Mouse (Mus musculus) forebrain, embryonic 10.5 days (tissue): ENCODE measurements at regions not wholly inside any gene's neighbourhood (a gene's known extent, or its start where the extent isn't known, plus 50 kb on each side); places are given as distances from the start of the nearest gene placed in this dataset.
A peak's percentile ranks its signal among the peaks of the same experiment; 100 is the strongest.

Experiments
- DNase-seq: peaks from one replicate; pipeline ENCODE4 v3.0.0-alpha.2; 2017; ENCODE audit warnings: low spot score; ENCODE audit errors: extremely low spot score
- H3K27ac ChIP-seq: fragments of 300-500 bp; sonication (generic); 2 replicates; pipeline ENCODE4 v1.5.1; 2016; ENCODE audit warnings: mild to moderate bottlenecking
- H3K27me3 ChIP-seq: fragments of 300-500 bp; sonication (generic); 2 replicates; pipeline ENCODE4 v1.6.1; 2016; ENCODE audit warnings: mild to moderate bottlenecking; ENCODE audit not compliant: poor library complexity, severe bottlenecking
- H3K36me3 ChIP-seq: fragments of 300-500 bp; sonication (generic); replicated peaks from 2 replicates; pipeline ENCODE4 v1.6.1; 2016; ENCODE audit warnings: mild to moderate bottlenecking, moderate library complexity
- H3K4me1 ChIP-seq: fragments of 300-500 bp; sonication (generic); 2 replicates; pipeline ENCODE4 v1.6.1; 2016
- H3K4me3 ChIP-seq: fragments of 300-500 bp; sonication (generic); 2 replicates; pipeline ENCODE4 v1.5.1; 2016; ENCODE audit warnings: mild to moderate bottlenecking, moderate library complexity
- H3K9me3 ChIP-seq: fragments of 300-500 bp; sonication (generic); 2 replicates; pipeline ENCODE4 v1.6.1; 2016; ENCODE audit warnings: mild to moderate bottlenecking, moderate library complexity
- WGBS: fragments of 180-500 bp; shearing (Covaris S2); methylation state at CpG from one replicate; pipeline ENCODE4 v1.1.7; 2016; 5-methylcytosine and 5-hydroxymethylcytosine counted together

GRCm38 (mm10) chr8:117867138-117867537, 65.4 kb upstream of the Mphosph6 start:
- 90% methylated on average over 2 of the region's 2 CpGs for WGBS
- Histone ChIP-seq H3K36me3 (no peaks in the 10 kb centered on the region), H3K4me1 (peaks cover 13% of the 10 kb centered on the region), H3K4me3 (no peak overlapping the region), H3K27me3 (no peaks in the 10 kb centered on the region), H3K27ac (no peak overlapping the region), H3K9me3 (no peaks in the 10 kb centered on the region; the same call in 1 of the 2 replicates)
- no peak for DNase-seq

GRCm38 (mm10) chr8:117865014-117865413, 63.3 kb upstream of the Mphosph6 start:
- H3K4me3 ChIP-seq = no peak overlapping the region
- peaks cover 17% of the 10 kb centered on the region for H3K4me1 ChIP-seq
- no peaks in the 10 kb centered on the region for H3K36me3 ChIP-seq
- H3K9me3 ChIP-seq = no peaks in the 10 kb centered on the region; the same call in 1 of the 2 replicates
- 43% methylated on average over 6 of the region's 6 CpGs for WGBS
- peaks cover 11% of the 10 kb centered on the region; the same call in 1 of the 2 replicates for H3K27me3 ChIP-seq
- DNase-seq = no peak
- H3K27ac ChIP-seq = no peak overlapping the region

- peaks cover 26% of the 10 kb centered on the region for H3K4me1 ChIP-seq
- no peaks in the 10 kb centered on the region; the same call in 1 of the 2 replicates for H3K9me3 ChIP-seq
- H3K36me3 ChIP-seq = no peaks in the 10 kb centered on the region
- H3K27ac ChIP-seq = no peak overlapping the region
- WGBS = 44% methylated on average over 2 of the region's 2 CpGs
- no peak overlapping the region for H3K4me3 ChIP-seq
- peaks cover 15% of the 10 kb centered on the region; the same call in 1 of the 2 replicates for H3K27me3 ChIP-seq
- peak; percentile 61 for DNase-seq
These were observed 62.1 kb upstream of the Mphosph6 start for GRCm38 (mm10) chr8:117863837-117864236.

GRCm38 (mm10) chr8:117862318-117862717, 60.6 kb upstream of the Mphosph6 start:
- Histone ChIP-seq H3K9me3 (no peaks in the 10 kb centered on the region), H3K27me3 (peaks cover 15% of the 10 kb centered on the region; the same call in 1 of the 2 replicates), H3K4me3 (no peak overlapping the region), H3K36me3 (no peaks in the 10 kb centered on the region), H3K27ac (no peak overlapping the region), H3K4me1 (peaks cover 26% of the 10 kb centered on the region)
- 59% methylated on average over 2 of the region's 2 CpGs for WGBS
- DNase-seq = no peak

- no peaks in the 10 kb centered on the region for H3K36me3 ChIP-seq
- H3K27me3 ChIP-seq = peaks cover 15% of the 10 kb centered on the region; the same call in 1 of the 2 replicates
- H3K27ac ChIP-seq = no peak overlapping the region
- H3K4me1 ChIP-seq = peaks cover 15% of the 10 kb centered on the region
- 7% methylated on average over 11 of the region's 11 CpGs for WGBS
- no peaks in the 10 kb centered on the region for H3K9me3 ChIP-seq
- no peak for DNase-seq
- H3K4me3 ChIP-seq = peak overlapping the region; percentile 27
These were observed 58.0 kb upstream of the Mphosph6 start for GRCm38 (mm10) chr8:117859734-117860133.

- WGBS = 63% methylated on average over 7 of the region's 7 CpGs
- H3K27ac ChIP-seq = no peak overlapping the region
- DNase-seq = no peak
These were observed 57.4 kb upstream of the Mphosph6 start for GRCm38 (mm10) chr8:117859095-117859494.

GRCm38 (mm10) chr8:117856121-117856520, 54.4 kb upstream of the Mphosph6 start:
- DNase-seq = no peak
- Histone ChIP-seq H3K27ac (no peak overlapping the region), H3K4me1 (peaks cover 13% of the 10 kb centered on the region), H3K4me3 (no peak overlapping the region), H3K36me3 (no peaks in the 10 kb centered on the region), H3K27me3 (peaks cover 15% of the 10 kb centered on the region; the same call in 1 of the 2 replicates), H3K9me3 (no peaks in the 10 kb centered on the region)
- WGBS = 89% methylated on average over 13 of the region's 13 CpGs

More at GRCm38 (mm10) chr8:117859095-117859494, 57.4 kb upstream of the Mphosph6 start:
- Histone ChIP-seq H3K36me3 (no peaks in the 10 kb centered on the region), H3K4me3 (no peak overlapping the region), H3K9me3 (no peaks in the 10 kb centered on the region), H3K4me1 (peaks cover 13% of the 10 kb centered on the region), H3K27me3 (peaks cover 15% of the 10 kb centered on the region; the same call in 1 of the 2 replicates)

GRCm38 (mm10) chr8:117854942-117855491, 53.3 kb upstream of the Mphosph6 start:
- WGBS = 87% methylated on average over 7 of the region's 7 CpGs
- Histone ChIP-seq H3K27ac (no peak overlapping the region), H3K36me3 (no peaks in the 10 kb centered on the region)

GRCm38 (mm10) chr8:117854301-117854700, 52.6 kb upstream of the Mphosph6 start:
- no peak overlapping the region for H3K4me3 ChIP-seq
- no peak overlapping the region for H3K27ac ChIP-seq
- no peak for DNase-seq
- no peaks in the 10 kb centered on the region for H3K36me3 ChIP-seq
- 85% methylated on average over 11 of the region's 11 CpGs for WGBS
- H3K4me1 ChIP-seq = peaks cover 1% of the 10 kb centered on the region
- H3K27me3 ChIP-seq = no peaks in the 10 kb centered on the region
- H3K9me3 ChIP-seq = no peaks in the 10 kb centered on the region

More at GRCm38 (mm10) chr8:117854942-117855491, 53.3 kb upstream of the Mphosph6 start:
- Histone ChIP-seq H3K4me1 (peaks cover 9% of the 10 kb centered on the region), H3K27me3 (peaks cover 4% of the 10 kb centered on the region; the same call in 1 of the 2 replicates), H3K4me3 (no peak overlapping the region), H3K9me3 (no peaks in the 10 kb centered on the region)
- DNase-seq = no peak

- WGBS = 66% methylated on average over 4 of the region's 4 CpGs
- no peaks in the 10 kb centered on the region for H3K4me1 ChIP-seq
- H3K27me3 ChIP-seq = no peaks in the 10 kb centered on the region
- no peaks in the 10 kb centered on the region for H3K9me3 ChIP-seq
- no peak for DNase-seq
- no peak overlapping the region for H3K27ac ChIP-seq
- H3K36me3 ChIP-seq = no peaks in the 10 kb centered on the region
- no peak overlapping the region for H3K4me3 ChIP-seq
These were observed 51.7 kb upstream of the Mphosph6 start for GRCm38 (mm10) chr8:117853408-117853807.

GRCm38 (mm10) chr8:117852521-117852920, 50.8 kb upstream of the Mphosph6 start:
- Histone ChIP-seq H3K9me3 (no peaks in the 10 kb centered on the region), H3K27ac (no peak overlapping the region), H3K36me3 (no peaks in the 10 kb centered on the region), H3K27me3 (no peaks in the 10 kb centered on the region), H3K4me3 (no peak overlapping the region), H3K4me1 (no peaks in the 10 kb centered on the region)
- DNase-seq = no peak
- WGBS = 87% methylated on average over 6 of the region's 6 CpGs
